ENCODE assay signal across 10 mouse cellular contexts in genomic region chr13:117048541-117048971, GRCm38 (mm10). TPM values are rescaled to one million over a fixed set of nuclear protein-coding genes. Genes with fewer than 3 reads are reported as not detected.
A peak's percentile ranks its signal among the peaks of the same experiment; 100 is the strongest.
DNase-seq lines count a peak whose midpoint lies in the region; ATAC-seq and TF ChIP-seq lines count a peak whose summit lies in the region.
"Had no signal": no experiment of that assay in that cellular context is flagged by ENCODE, and none has a peak within 500 bp of the region (broad histone marks: within the 10 kb centered on the region; RNA-seq: fewer than 3 reads in every experiment).

No protein-coding gene starts in this region.

- H3K4me1 ChIP-seq in heart, embryonic 11.5 days (ENCODE audit: control insufficient read depth, insufficient read depth, low read length) = no peaks in the 10 kb centered on the region
- H3K4me1 ChIP-seq in stomach, postnatal 0 days (replicated peaks; ENCODE audit: control insufficient read depth, insufficient read depth) = no peaks in the 10 kb centered on the region
- H3K4me1 ChIP-seq: hindbrain, embryonic 13.5 days; lung, embryonic 15.5 days had no signal

- no peak overlapping the region for H3K9ac ChIP-seq in heart, embryonic 11.5 days (ENCODE audit: low read depth, low read length)
- no peak overlapping the region for H3K9ac ChIP-seq in stomach, postnatal 0 days (ENCODE audit: low read length)
- H3K9ac ChIP-seq: hindbrain, embryonic 13.5 days; lung, embryonic 15.5 days had no signal

- no peak for TF ChIP-seq CTCF in stomach, postnatal 0 days (IDR thresholded peaks at IDR 0.05; ENCODE audit: low read depth)

- no peak for TF ChIP-seq EP300 in stomach, postnatal 0 days (optimal IDR thresholded peaks at IDR 0.05)

- H3K27me3 ChIP-seq in heart, embryonic 11.5 days (ENCODE audit: control insufficient read depth, insufficient read depth, low read length) = no peaks in the 10 kb centered on the region
- H3K27me3 ChIP-seq in stomach, postnatal 0 days (ENCODE audit: control insufficient read depth, insufficient read depth, low read length) = no peaks in the 10 kb centered on the region
- H3K27me3 ChIP-seq: hindbrain, embryonic 13.5 days; lung, embryonic 15.5 days had no signal

- 78% methylated on average over 5 of the region's 5 CpGs for WGBS in heart, embryonic 11.5 days (ENCODE audit: insufficient replicate concordance)
- WGBS in stomach, postnatal 0 days = 72% methylated on average over 5 of the region's 5 CpGs

- intact Hi-C loops in left cerebral cortex, postnatal 14 days (cut with DNase I) = no loop called here

- H3K9me3 ChIP-seq in heart, embryonic 11.5 days (replicated peaks; ENCODE audit: control insufficient read depth, low read length) = no peaks in the 10 kb centered on the region
- no peaks in the 10 kb centered on the region for H3K9me3 ChIP-seq in stomach, postnatal 0 days (ENCODE audit: control insufficient read depth, low read length)
- H3K9me3 ChIP-seq: hindbrain, embryonic 13.5 days; lung, embryonic 15.5 days had no signal

- H3K27ac ChIP-seq in heart, embryonic 11.5 days (ENCODE audit: low read depth, low read length) = no peak overlapping the region
- H3K27ac ChIP-seq in stomach, postnatal 0 days (replicated peaks) = no peak overlapping the region
- H3K27ac ChIP-seq: hindbrain, embryonic 13.5 days; lung, embryonic 15.5 days had no signal

- no peak overlapping the region for H3K4me3 ChIP-seq in heart, embryonic 11.5 days (ENCODE audit: low read depth, low read length)
- no peak overlapping the region for H3K4me3 ChIP-seq in stomach, postnatal 0 days (ENCODE audit: low read depth, low read length)
- H3K4me3 ChIP-seq: hindbrain, embryonic 13.5 days; lung, embryonic 15.5 days had no signal

- DNase-seq in heart, adult 11 months = peak; percentile 89
- peak; percentile 59 to 79 for DNase-seq in left cerebral cortex, postnatal 14 days (ENCODE audit: low spot score in 2 of 2)
- DNase-seq in telencephalon, adult 2 months (ENCODE audit: low read depth, low spot score) = peak; percentile 90
- DNase-seq in stomach, postnatal 0 days (ENCODE audit: low spot score) = no peak
- no peak for DNase-seq in adipocyte (ENCODE audit: low spot score)
- no peak for DNase-seq in urinary bladder, postnatal 25 days (ENCODE audit: low spot score)

- ATAC-seq in heart, embryonic 11.5 days (replicated peaks; ENCODE audit: insufficient number of reproducible peaks, low FRiP score, low TSS enrichment) = no peak
- peak; percentile 100 for ATAC-seq in frontal cortex, adult (ENCODE audit: low TSS enrichment)
- ATAC-seq in stomach, postnatal 0 days (ENCODE audit: low FRiP score, low TSS enrichment) = no peak

- H3K36me3 ChIP-seq in heart, embryonic 11.5 days (ENCODE audit: control insufficient read depth, insufficient read depth, low read length) = no peaks in the 10 kb centered on the region
- no peaks in the 10 kb centered on the region for H3K36me3 ChIP-seq in stomach, postnatal 0 days (ENCODE audit: control insufficient read depth, insufficient read depth, low read length)
- H3K36me3 ChIP-seq: hindbrain, embryonic 13.5 days; lung, embryonic 15.5 days had no signal

- H3K4me2 ChIP-seq in heart, embryonic 11.5 days = no peak overlapping the region
- H3K4me2 ChIP-seq in stomach, postnatal 0 days (replicated peaks; ENCODE audit: low read depth) = no peak overlapping the region
- H3K4me2 ChIP-seq: hindbrain, embryonic 13.5 days; lung, embryonic 15.5 days had no signal

RNA-seq across cellular contexts. Expression of gene Parp8, which starts 23.2 kb away (rescaled TPM):
- polyA plus RNA-seq in heart, embryonic 11.5 days (2014; fragmentation: Nextera tagmentation; extraction: Ambion mirVana) = 15.6 and 17.2 TPM in 2 replicates
- total RNA-seq in left cerebral cortex, postnatal 14 days (2021) = 10 to 100 TPM; 30.1 to 31.2 TPM
- 6.1 and 6.7 TPM in 2 replicates for polyA plus RNA-seq in stomach, postnatal 0 days (2015; fragmentation: Nextera tagmentation; extraction: Ambion mirVana)

Comparison
In these comparisons a context has a peak if more than half of its experiments do, and no peak if none do; other contexts are left out.
1. DNase-seq: peak in heart, adult 11 months (single experiment), left cerebral cortex, postnatal 14 days (2 of 2) and telencephalon, adult 2 months (single experiment); none in stomach, postnatal 0 days (single experiment), adipocyte (single experiment) and urinary bladder, postnatal 25 days (single experiment).